Mouse (Mus musculus) liver, postnatal 0 days (tissue): ENCODE results near the gene 4922502D21Rik.

Experiments
- CTCF ChIP-seq: sonication (generic); IDR thresholded peaks from 2 replicates; pipeline ENCODE4 v1.5.1; 2016; ENCODE audit warnings: antibody characterized with exemption, low read depth
- EP300 ChIP-seq: IDR thresholded peaks from 2 replicates; pipeline ENCODE4 v1.6.1; 2016; ENCODE audit warnings: antibody characterized with exemption, low read depth, mild to moderate bottlenecking

DNA sequence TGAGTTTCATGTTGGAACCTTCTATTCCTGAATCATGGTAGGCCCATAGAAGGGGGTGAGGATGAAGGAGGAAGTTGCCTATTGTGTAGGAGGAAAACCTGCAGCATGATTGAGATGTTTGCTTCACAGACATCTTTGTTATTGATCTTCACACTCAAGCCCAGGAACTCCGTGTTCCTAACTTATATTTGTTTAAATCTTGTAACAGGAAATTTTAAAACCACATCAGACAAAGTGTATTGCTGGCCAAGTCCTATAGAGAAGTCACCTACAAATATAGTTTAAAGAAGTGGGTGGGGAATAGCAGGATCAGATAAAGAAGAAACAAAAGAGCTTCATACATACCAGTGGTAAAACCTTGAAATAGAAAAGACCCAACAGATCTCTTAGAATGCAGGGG lies 27.4 kb downstream of the 4922502D21Rik start:
- no peak for TF ChIP-seq CTCF
- no peak for TF ChIP-seq EP300
